Mouse (Mus musculus) midbrain, embryonic 13.5 days (tissue): ENCODE measurements around the gene Erbb2. TPM values are rescaled to one million over a fixed set of nuclear protein-coding genes. Genes with fewer than 3 reads are reported as not detected.
"Not testable (repeated sequence)": the region's sequence is repeated elsewhere in the genome, so short reads cannot be mapped to it uniquely, and the experiment has no call there.

Experiments used
- ATAC-seq: fragments of 200-750 bp; cut with Nextera tagmentation; 2 replicates; pipeline ENCODE4 v1.8.0; 2017; ENCODE audit warnings: mild to moderate bottlenecking, moderate TSS enrichment, moderate library complexity
- H3K27ac ChIP-seq: fragments of 300-500 bp; sonication (generic); 2 replicates; pipeline ENCODE4 v1.5.1; 2015; ENCODE audit warnings: inconsistent platforms, mild to moderate bottlenecking, moderate library complexity
- H3K27me3 ChIP-seq: fragments of 300-500 bp; sonication (generic); 2 replicates; pipeline ENCODE4 v1.6.1; 2015; ENCODE audit warnings: mild to moderate bottlenecking, inconsistent platforms
- H3K36me3 ChIP-seq: fragments of 300-500 bp; sonication (generic); 2 replicates; pipeline ENCODE4 v1.6.1; 2015; ENCODE audit warnings: mild to moderate bottlenecking, inconsistent platforms
- H3K4me1 ChIP-seq: fragments of 300-500 bp; sonication (generic); replicated peaks from 2 replicates; pipeline ENCODE4 v1.6.1; 2015; ENCODE audit warnings: inconsistent platforms
- H3K4me2 ChIP-seq: fragments of 300-500 bp; sonication (generic); replicated peaks from 2 replicates; pipeline ENCODE4 v1.6.1; 2015; ENCODE audit warnings: moderate library complexity, mild to moderate bottlenecking, inconsistent platforms
- H3K4me3 ChIP-seq: fragments of 300-500 bp; sonication (generic); replicated peaks from 2 replicates; pipeline ENCODE4 v1.5.1; 2015; ENCODE audit warnings: mild to moderate bottlenecking, inconsistent platforms
- H3K9ac ChIP-seq: fragments of 300-500 bp; sonication (generic); replicated peaks from 2 replicates; pipeline ENCODE4 v1.6.1; 2015; ENCODE audit warnings: mild to moderate bottlenecking, inconsistent platforms
- H3K9me3 ChIP-seq: fragments of 300-500 bp; sonication (generic); 2 replicates; pipeline ENCODE4 v1.6.1; 2016; ENCODE audit warnings: mild to moderate bottlenecking, inconsistent platforms
- WGBS: fragments of 180-500 bp; shearing (Covaris S2); methylation state at CpG from one replicate; pipeline ENCODE4 v1.1.7; 2015; 5-methylcytosine and 5-hydroxymethylcytosine counted together
- polyA plus RNA-seq: library from polyadenylated mRNA; unstranded; fragments of >200 nt; fragmentation: Nextera tagmentation; extraction: Ambion mirVana; gene quantifications from 2 replicates; pipeline ENCODE4 v1.2.1, GENCODE M21; 2015

The Erbb2 gene
- polyA plus RNA-seq, 1 experiment from 2014 or later = 7.6 TPM

DNA sequence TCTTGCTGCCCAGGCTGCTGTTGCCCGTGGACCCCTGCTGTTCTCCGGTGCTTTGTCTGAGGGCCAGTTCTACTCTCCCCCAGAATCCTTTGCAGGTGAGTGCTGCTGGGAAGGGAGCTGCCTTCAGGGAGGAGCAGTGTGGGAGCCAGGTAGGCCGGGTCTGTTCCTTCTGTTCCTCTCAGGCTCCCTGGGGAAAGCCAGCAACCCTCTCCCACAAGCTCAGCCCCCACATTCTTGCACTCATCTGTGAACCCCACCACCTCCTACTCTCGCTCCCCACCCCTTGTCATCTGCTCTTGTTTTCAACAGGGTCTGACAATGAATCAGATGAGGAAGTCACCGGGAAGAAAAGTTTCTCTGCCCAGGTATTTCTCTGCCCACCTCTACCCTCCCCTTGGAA is 35.5 kb upstream of the Erbb2 start:
- WGBS = 74% methylated on average over 5 of the region's 5 CpGs
- H3K36me3 ChIP-seq = peaks cover 73% of the 10 kb centered on the region
- no peak overlapping the region for H3K4me2 ChIP-seq
- H3K4me1 ChIP-seq = peaks cover 9% of the 10 kb centered on the region
- no peak for ATAC-seq
- no peak overlapping the region for H3K4me3 ChIP-seq
- no peaks in the 10 kb centered on the region for H3K27me3 ChIP-seq
- no peak overlapping the region for H3K27ac ChIP-seq
- H3K9ac ChIP-seq = no peak overlapping the region
- H3K9me3 ChIP-seq = no peaks in the 10 kb centered on the region

DNA sequence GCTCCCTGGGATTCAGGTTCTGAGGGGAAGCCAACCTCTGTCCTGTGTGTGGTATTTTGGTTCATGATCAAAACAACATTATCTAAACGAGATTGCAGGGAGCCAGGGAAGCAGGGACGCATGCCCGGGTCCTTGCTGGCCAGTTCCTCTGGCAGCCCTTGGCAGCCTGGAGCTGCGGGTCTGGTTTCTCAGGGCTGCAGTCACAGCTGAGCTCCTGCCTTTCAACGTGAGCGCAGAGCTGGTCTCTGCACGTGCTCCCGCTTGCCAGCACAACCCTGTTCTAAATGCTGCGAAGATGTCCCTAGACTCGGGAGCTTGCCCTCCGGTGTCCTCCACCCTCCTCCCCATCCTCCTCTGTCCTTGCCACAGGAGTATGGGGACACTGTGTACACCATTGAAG is 34.5 kb upstream of the Erbb2 start:
- Histone ChIP-seq H3K27ac (no peak overlapping the region), H3K9me3 (no peaks in the 10 kb centered on the region), H3K9ac (no peak overlapping the region), H3K4me1 (peaks cover under 1% of the 10 kb centered on the region), H3K36me3 (peaks cover 73% of the 10 kb centered on the region), H3K27me3 (no peaks in the 10 kb centered on the region), H3K4me3 (no peak overlapping the region), H3K4me2 (no peak overlapping the region)
- WGBS = 88% methylated on average over 11 of the region's 11 CpGs
- ATAC-seq = no peak

DNA sequence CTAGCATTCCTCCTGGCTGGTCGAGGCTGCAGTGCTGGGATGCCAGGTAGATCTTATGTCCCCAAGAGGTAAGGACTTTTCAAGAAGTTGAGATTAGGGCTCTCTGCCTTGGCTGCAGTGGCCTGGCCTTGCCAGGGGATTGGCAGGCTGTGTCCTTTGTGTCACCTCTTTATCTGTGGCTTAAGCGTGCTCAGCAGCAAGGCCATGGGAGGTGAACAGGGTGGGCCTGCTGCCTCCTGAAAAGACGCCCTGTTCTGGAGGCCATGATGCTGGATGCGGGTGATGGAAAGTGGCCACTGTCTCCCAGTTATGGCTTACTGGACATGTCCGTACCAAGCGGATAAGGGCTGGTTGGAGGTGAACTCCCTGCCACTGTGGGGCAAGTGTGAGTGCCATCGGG is 32.9 kb upstream of the Erbb2 start:
- no peak overlapping the region for H3K4me2 ChIP-seq
- H3K9ac ChIP-seq = no peak overlapping the region
- peaks cover 3% of the 10 kb centered on the region; the same call in 1 of the 2 replicates for H3K27me3 ChIP-seq
- 89% methylated on average over 7 of the region's 7 CpGs for WGBS
- H3K36me3 ChIP-seq = peaks cover 70% of the 10 kb centered on the region
- no peak for ATAC-seq
- H3K27ac ChIP-seq = no peak overlapping the region
- no peaks in the 10 kb centered on the region for H3K4me1 ChIP-seq
- H3K9me3 ChIP-seq = no peaks in the 10 kb centered on the region
- H3K4me3 ChIP-seq = no peak overlapping the region

DNA sequence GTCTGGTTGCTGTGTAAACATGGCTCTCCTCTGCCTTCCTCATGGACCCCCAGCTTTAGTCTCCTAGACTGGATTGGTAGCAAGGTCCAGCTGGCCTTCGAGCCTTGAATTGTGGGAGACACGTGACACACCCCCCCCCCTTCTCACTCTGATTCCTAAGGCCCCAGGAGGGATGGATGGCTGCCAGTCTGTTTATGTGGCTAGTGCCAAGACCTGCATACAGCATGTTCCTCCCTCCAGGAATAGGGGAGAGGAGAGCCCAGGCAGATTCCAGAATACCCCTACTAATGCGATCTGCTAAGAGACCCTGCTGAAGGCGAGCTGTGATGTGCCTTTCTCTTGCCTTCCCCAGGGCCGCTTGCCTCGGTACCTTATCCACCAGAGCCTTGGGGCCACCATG is 32.2 kb upstream of the Erbb2 start:
- Histone ChIP-seq H3K4me1 (no peaks in the 10 kb centered on the region), H3K4me2 (no peak overlapping the region), H3K4me3 (no peak overlapping the region), H3K27me3 (peaks cover 10% of the 10 kb centered on the region), H3K36me3 (peaks cover 63% of the 10 kb centered on the region), H3K27ac (no peak overlapping the region), H3K9ac (no peak overlapping the region), H3K9me3 (no peaks in the 10 kb centered on the region)
- ATAC-seq = no peak
- 87% methylated on average over 6 of the region's 6 CpGs for WGBS

DNA sequence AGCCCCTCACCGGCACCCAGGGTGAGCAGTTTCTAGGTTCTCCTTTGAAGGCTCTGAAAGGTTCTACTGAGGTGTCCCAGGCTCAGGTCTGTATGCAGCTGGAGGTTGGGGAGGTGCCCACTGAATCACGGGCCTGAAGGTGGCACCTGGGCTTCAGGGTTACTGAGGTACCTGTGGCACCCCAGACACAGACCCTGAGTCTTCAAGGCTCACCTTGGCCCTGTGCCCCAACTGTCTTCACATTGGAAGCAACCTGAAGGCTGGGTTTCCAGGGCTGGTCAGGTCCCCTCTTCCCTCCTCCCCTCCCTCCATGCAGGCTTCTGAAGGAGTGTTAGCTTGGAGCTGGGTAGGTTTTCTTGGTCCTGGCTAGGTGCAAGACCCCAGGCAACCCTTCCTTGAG is 30.6 kb upstream of the Erbb2 start:
- Histone ChIP-seq H3K27me3 (peaks cover 25% of the 10 kb centered on the region), H3K27ac (no peak overlapping the region), H3K4me2 (no peak overlapping the region), H3K9ac (no peak overlapping the region), H3K4me1 (peaks cover 3% of the 10 kb centered on the region; the same call in 1 of the 2 replicates), H3K4me3 (no peak overlapping the region), H3K9me3 (no peaks in the 10 kb centered on the region), H3K36me3 (peaks cover 47% of the 10 kb centered on the region)
- ATAC-seq = no peak
- 90% methylated on average over 2 of the region's 2 CpGs for WGBS

DNA sequence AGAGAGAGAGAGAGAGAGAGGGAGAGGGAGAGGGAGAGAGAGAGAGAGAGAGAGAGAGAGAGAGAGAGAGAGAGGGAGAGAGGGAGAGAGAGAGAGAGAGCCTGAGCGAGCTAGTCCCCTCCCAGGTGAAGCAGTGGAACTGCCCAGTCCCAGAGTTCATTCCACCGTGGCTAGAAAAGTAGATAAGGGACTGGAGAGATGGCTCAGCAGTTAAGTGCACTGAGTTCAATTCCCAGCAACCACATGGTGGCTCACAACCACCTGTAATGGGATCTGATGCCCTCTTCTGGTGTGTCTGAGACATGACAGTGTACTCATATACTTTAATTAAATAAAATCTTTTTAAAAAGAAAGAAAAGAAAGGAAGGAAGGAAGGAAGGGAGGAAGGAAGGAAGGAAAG is 29.9 kb upstream of the Erbb2 start:
- not testable (repeated sequence) for ATAC-seq
- 60% methylated on average over 2 of the region's 2 CpGs for WGBS

DNA sequence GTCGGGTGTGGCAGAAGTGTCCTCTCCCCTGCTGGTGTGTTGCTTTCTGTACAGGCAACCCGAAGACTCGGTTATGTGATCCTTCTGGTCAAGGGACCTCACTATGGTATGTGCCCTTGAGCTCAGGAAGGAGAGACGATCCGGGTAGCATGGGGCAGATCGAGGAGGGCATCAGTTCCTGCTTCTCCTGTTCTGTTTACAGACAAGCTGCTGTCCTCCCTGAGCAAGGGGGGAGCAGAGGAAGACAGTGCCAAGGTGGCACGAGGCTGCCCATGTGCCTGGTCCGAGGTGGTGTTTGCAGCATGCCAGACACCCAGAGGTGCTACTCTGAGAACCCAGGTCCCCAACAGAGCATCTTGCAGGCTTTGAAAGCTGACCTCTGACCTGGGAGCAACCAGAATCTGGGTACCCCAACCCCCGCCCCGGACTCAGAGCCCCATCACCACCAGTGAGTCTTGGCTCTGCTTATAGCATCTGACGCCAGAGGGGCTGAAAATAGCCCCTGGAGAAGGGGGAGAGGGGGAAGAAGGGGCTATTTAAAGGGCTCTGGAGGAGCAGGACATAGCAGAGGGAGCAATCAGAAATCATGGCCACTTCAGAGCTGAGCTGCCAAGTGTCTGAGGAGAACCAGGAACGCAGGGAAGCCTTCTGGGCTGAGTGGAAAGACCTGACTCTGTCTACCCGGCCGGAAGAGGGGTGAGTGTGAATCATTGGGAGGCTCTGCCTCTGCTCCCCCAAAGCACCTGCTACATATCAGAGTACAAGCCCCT is 28.8 kb upstream of the Erbb2 start, which contains the start of gene Tcap:
TSS of gene Tcap (plus strand) at position 551 of the 770 bp plus-strand sequence.
- Histone ChIP-seq H3K27ac (no peak within 1 kb of the TSS), H3K36me3 (peaks cover 30% of the 10 kb centered on the region), H3K4me2 (no peak within 1 kb of the TSS), H3K4me3 (no peak within 1 kb of the TSS), H3K4me1 (peaks cover 4% of the 10 kb centered on the region; the same call in 1 of the 2 replicates), H3K27me3 (peaks cover 43% of the 10 kb centered on the region), H3K9me3 (no peaks in the 10 kb centered on the region), H3K9ac (no peak within 1 kb of the TSS)
- 67% methylated on average over 14 of the region's 14 CpGs for WGBS
- ATAC-seq = no peak

More for the DNA sequence above, 29.9 kb upstream of the Erbb2 start:
- H3K9me3 ChIP-seq, H3K4me1 ChIP-seq, H3K4me2 ChIP-seq, H3K27ac ChIP-seq, H3K9ac ChIP-seq, H3K4me3 ChIP-seq: not testable (repeated sequence)
- peaks cover 33% of the 10 kb centered on the region for H3K27me3 ChIP-seq
- peaks cover 40% of the 10 kb centered on the region for H3K36me3 ChIP-seq

DNA sequence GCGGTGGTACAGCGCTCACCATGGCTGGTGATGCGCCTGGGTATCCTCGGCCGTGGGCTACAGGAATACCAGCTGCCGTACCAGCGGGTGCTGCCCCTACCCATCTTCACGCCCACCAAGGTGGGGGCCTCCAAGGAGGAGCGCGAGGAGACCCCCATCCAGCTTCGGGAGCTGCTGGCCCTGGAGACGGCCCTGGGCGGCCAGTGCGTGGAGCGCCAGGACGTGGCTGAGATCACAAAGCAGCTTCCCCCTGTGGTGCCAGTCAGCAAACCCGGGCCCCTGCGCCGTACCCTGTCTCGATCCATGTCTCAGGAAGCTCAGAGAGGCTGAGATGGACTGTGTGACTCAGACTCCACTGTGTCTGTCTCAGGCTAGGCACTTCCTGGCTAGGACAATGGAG is 28.1 kb upstream of the Erbb2 start:
- peaks cover 22% of the 10 kb centered on the region for H3K36me3 ChIP-seq
- H3K27ac ChIP-seq = no peak overlapping the region
- peaks cover 51% of the 10 kb centered on the region for H3K27me3 ChIP-seq
- 69% methylated on average over 19 of the region's 20 CpGs for WGBS
- no peaks in the 10 kb centered on the region for H3K9me3 ChIP-seq
- H3K4me3 ChIP-seq = no peak overlapping the region
- ATAC-seq = peak; percentile 21; the same call in 1 of the 2 replicates
- no peak overlapping the region for H3K4me2 ChIP-seq
- H3K9ac ChIP-seq = no peak overlapping the region
- H3K4me1 ChIP-seq = peaks cover 9% of the 10 kb centered on the region; the same call in 1 of the 2 replicates

DNA sequence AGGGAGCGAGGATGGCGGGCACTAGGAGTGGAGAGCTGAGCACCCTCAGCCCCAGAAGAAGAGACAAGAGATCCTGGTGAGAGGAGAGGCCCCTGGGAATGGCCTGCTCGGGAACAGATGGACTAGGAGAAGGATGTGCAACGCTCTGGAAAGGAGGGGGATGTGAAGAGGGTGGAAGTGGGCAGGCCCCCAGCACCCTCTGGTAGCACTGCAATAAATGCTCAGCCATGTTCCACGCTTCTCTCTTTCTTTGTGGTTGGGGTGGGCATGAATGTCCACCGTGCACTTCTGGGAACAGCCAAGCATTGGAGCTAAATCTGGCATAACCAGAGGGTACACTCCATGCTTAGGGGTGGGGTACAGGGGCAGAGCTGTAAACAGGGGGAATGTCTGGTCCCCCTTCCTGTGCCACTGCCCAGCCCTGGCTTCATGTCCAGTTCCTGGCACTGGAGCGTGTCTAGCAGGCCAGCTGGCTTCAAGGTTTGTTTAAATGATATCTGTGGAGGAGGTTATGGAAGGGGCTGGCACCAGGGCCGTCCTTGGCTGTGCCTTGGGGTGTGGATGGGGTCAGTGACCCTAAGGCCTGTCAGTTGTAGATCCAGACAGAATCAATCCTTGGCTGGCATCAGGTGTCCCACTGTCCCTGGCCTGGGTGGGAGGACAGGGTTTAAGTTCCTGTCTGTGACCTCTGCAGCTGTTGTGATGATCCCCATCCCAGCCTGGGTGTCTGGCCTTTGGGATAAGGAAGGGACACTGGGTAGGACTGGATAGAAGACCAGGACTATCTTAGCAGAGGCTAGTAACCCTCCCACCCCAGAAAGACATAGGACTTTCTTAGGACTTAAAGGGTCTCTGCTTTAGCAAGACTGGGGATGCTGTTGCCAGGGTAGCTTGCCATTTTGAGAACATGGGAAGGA is 27.3 kb upstream of the Erbb2 start:
- Histone ChIP-seq H3K27me3 (peaks cover 56% of the 10 kb centered on the region), H3K27ac (no peak overlapping the region), H3K9ac (no peak overlapping the region), H3K4me2 (no peak overlapping the region), H3K9me3 (no peaks in the 10 kb centered on the region), H3K4me3 (no peak overlapping the region), H3K36me3 (peaks cover 14% of the 10 kb centered on the region), H3K4me1 (peaks cover 9% of the 10 kb centered on the region; the same call in 1 of the 2 replicates)
- no peak for ATAC-seq
- WGBS = 72% methylated on average over 8 of the region's 8 CpGs

DNA sequence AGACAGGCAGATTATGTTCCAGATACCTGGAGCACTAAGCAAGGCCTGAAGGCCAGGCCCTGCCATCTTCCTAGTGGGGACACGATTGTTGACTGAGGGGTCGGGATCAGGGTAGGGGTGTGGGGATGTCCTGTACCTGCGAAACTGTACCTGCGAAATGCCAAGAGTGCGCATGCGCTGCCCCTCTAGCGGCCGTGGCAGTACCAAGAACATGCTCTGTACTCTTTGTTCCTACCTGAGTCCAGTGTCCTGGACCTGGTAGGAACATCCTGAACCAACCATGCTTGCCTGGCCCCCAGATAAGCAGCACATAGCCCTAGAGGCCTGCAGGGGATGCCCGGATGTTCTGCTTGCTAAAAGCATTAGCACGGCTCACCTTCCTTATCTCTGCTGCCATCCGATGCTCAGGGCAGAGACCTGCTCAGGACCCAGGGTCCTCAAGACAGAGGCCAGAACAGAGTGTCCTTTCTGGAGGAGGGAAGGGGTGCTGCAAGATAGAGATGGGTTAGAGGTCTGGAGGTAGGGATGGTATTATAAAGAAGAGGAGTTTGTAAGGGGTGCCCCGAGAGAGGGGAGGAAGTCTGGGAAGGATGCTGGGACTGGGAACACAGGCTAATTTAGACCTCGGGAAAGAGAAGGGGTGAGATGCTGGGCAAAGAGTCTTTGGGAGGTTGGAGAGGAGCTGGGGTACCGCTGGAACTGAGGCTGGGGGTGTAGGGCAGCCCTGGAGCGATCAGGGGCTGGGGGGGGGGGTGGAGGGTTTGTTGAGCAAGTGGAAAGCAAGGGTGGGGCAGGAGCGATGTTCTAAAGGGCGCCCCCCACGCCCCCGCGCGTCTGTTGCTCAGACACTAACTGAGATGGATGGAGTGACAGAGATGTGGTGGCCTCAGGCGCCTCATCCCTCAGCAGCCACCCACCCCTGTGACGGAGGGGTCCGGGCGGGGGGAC is 26.4 kb upstream of the Erbb2 start, which contains the start of gene Pnmt:
TSS of gene Pnmt (plus strand) at position 813 of the 948 bp plus-strand sequence.
- H3K4me3 ChIP-seq = no peak within 1 kb of the TSS
- peaks cover 9% of the 10 kb centered on the region; the same call in 1 of the 2 replicates for H3K4me1 ChIP-seq
- H3K9ac ChIP-seq = 0 out of 2 replicates have a peak within 1 kb of the TSS, but pooled peaks have one; percentile 19
- H3K27ac ChIP-seq = no peak within 1 kb of the TSS
- no peaks in the 10 kb centered on the region for H3K9me3 ChIP-seq
- H3K36me3 ChIP-seq = peaks cover 5% of the 10 kb centered on the region
- peaks cover 66% of the 10 kb centered on the region for H3K27me3 ChIP-seq
- 53% methylated on average over 25 of the region's 25 CpGs for whole genome bisulfite sequencing
- no peak for ATAC-seq
- peak within 1 kb of the TSS; percentile 19; the same call in 1 of the 2 replicates for H3K4me2 ChIP-seq

DNA sequence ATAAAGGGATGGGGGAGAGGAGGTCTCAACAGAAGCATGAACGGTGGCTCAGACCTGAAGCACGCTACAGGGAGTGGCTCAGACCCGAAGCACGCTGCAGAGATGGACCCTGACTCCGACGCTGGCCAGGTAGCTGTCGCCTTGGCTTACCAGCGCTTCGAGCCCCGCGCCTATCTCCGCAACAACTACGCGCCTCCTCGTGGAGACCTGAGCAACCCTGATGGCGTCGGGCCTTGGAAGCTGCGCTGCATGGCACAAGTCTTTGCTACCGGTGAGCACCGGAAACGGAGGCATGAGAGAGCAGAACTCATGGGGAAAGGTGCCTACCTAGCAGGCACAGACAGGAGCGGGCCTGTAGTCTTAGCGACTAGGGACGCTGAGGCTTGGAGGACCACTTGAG is 25.7 kb upstream of the Erbb2 start:
- 22% methylated on average over 24 of the region's 24 CpGs for WGBS
- Histone ChIP-seq H3K4me1 (peaks cover 9% of the 10 kb centered on the region; the same call in 1 of the 2 replicates), H3K4me2 (peak overlapping the region; percentile 19; the same call in 1 of the 2 replicates), H3K9me3 (no peaks in the 10 kb centered on the region), H3K27ac (no peak overlapping the region), H3K9ac (0 out of 2 replicates have a peak overlapping the region, but pooled peaks have one; percentile 19), H3K27me3 (peaks cover 72% of the 10 kb centered on the region), H3K36me3 (0 out of 2 replicates have a peak, but pooled peaks cover 1% of the 10 kb centered on the region), H3K4me3 (no peak overlapping the region)
- ATAC-seq = no peak
